Mouse (Mus musculus) adipose tissue, adult 10 weeks (tissue): Measurements from ENCODE around the gene Snx33. TPM values are rescaled to one million over a fixed set of nuclear protein-coding genes. Genes with fewer than 3 reads are reported as not detected.

ENCODE experiments used
- polyA plus RNA-seq: library from polyadenylated mRNA; stranded (reverse); fragments of 350-450 nt; fragmentation: Illumina TruSeq; extraction: RNeasy Lipid Tissue Mini Kit (QIAGEN cat#74804); gene quantifications from one replicate; pipeline ENCODE4 v1.2.3, GENCODE M21; 2014; ENCODE audit warnings: low read depth, low replicate concordance

Gene Snx33
- polyA plus RNA-seq, result 13.8 TPM

DNA sequence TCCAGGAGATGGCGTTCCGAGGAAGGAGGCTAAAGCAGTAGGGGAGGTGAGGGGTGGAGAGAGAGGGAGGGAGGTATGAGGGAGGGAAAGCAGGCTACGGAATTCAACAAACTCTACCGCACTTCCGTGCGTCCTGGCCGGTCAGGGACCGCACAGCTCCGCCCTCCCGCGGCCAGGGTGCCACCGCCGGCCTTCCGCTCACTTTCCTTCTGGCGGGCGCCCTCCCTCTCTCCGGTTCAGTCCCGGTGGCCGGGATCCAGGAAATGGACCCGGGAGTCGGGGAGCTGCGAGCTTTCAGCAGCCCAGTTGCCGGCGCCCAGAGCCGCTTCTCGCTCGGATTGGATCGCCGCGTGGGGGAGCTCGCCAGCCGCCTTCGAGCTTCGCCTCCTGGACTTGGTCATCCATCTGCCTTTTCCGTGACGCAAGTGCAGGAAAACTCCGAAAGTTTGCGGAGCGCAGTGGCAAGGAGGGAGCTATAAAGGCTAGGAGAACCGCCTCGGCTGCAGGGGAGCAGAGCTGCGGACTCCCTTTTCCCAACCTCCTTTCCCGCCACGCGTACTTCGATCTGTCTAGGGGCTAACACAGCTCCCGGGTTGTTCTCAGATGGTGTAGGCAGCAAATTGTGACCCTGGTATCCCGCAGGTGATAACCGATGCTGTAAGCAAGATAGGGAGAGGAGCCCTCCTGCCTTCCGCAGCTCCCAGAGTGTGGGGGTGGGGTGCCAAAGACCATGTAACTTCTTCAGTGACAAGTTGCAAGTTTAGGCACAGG is at the start of gene Snx33:
Gene Snx33 (minus strand): TSS at position 331 of the 771 bp plus-strand sequence.

DNA sequence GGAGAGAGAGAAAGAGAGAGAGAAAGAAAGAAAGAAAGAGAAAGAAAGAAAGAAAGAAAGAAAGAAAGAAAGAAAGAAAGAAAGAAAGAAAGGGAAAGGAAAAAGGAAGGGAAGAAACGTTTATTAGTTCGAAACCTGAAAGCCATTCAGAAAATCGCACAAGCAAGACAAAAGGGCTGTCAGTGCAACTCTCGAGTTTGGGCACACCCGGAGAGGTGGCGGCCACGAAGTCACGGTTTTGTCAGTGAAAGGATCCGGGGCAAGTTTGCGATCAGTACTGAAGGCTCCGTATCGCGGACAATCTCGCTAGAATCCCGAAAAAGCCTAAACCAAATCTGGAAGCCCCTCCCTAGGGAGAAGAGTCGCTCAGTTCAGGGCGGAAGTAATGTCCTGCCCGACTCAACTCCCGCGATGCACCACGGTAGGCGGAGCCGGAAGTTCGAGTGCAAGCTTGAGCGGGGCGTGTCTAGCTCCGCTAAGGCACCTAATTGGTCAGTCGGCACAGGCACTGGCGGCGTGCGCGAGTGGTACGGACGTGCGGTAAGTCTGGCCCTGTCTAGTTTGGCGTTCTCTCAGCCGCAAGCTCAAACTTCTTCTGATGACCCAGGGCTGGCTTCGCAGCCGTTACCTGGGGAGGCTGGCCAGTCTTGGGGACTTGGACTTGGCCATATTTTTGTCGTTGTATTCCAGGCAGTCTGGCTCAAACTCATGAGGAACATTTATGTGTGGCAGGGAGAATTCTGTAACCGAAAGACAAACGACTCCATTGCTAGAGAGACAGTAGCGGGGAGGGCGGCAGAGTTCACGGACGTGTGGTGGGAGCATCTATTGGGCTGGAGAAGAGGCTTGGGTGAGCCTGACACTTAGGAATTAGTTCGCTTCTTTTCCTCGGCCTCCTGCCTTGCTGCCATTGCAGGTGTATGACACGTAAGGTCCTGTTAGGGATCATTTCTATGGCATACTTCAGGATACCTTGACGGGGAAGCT is 22.5 kb upstream of the Snx33 start, which contains the start of gene Snupn:
Gene Snupn (plus strand): TSS at position 465 of the 987 bp plus-strand sequence.

DNA sequence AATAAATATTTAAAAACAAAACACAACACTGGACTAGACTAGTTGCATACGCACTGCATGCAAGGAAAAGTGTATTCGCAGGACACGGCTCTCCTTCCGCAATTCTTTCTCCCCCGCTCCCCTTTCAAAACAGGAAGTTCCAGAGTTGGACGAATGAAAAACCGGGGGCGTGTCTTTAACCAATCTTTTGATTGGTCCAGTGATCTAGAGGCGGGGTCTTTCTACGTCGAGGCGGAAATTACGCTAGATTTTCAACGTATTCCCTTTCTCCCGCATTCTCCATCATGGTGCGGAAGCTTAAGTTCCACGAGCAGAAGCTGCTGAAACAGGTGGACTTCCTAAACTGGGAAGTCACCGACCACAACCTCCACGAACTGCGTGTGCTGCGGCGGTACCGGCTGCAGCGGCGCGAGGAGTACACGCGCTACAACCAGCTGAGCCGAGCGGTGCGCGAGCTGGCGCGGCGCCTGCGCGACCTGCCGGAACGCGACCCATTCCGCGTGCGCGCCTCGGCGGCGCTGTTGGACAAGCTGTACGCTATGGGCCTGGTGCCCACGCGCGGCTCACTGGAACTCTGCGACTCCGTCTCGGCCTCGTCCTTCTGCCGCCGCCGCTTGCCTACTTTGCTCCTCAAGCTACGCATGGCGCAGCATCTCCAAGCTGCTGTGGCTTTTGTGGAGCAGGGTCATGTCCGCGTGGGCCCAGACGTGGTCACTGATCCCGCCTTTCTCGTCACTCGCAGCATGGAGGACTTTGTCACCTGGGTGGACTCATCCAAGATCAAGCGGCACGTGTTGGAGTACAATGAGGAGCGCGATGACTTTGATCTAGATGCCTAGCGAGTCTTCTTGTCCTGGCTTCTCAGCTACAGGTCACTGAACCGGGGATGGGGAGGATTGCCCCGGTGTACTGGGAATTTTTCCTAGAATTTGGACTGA is 9.3 kb upstream of the Snx33 start, which contains the start of gene Imp3:
Gene Imp3 (plus strand): TSS at position 253 of the 938 bp plus-strand sequence.

Other genes with a start within 250 kb of the Snx33 start
- gene Lingo1, start 131.9 kb downstream of the Snx33 start, polyA plus RNA-seq, result 91.0 TPM
- 3.6 TPM for gene Odf3l1, start 63.7 kb downstream of the Snx33 start, polyA plus RNA-seq
- gene Cspg4, start 63.3 kb downstream of the Snx33 start, polyA plus RNA-seq, result 8.4 TPM
- 73.5 TPM for gene Imp3, start 9.1 kb upstream of the Snx33 start, polyA plus RNA-seq
- 13.0 TPM for gene Snupn, start 22.5 kb upstream of the Snx33 start, polyA plus RNA-seq
- gene Ptpn9, start 66.6 kb upstream of the Snx33 start, polyA plus RNA-seq, result 27.0 TPM
- gene Sin3a, start 143.7 kb upstream of the Snx33 start, polyA plus RNA-seq, result 24.4 TPM
- 90.5 TPM for gene Man2c1, start 202.3 kb upstream of the Snx33 start, polyA plus RNA-seq
- gene Neil1, start 219.9 kb upstream of the Snx33 start, polyA plus RNA-seq, result 9.1 TPM
- 113 TPM for gene Commd4, start 230.0 kb upstream of the Snx33 start, polyA plus RNA-seq